Mouse (Mus musculus) neural tube, embryonic 10.5 days (tissue): ENCODE measurements around the gene Ppa1.

Source experiments
- DNase-seq: peaks from one replicate; pipeline ENCODE4 v3.0.0-alpha.2; 2017; ENCODE audit warnings: low spot score; ENCODE audit errors: extremely low spot score

Ppa1 gene

DNA sequence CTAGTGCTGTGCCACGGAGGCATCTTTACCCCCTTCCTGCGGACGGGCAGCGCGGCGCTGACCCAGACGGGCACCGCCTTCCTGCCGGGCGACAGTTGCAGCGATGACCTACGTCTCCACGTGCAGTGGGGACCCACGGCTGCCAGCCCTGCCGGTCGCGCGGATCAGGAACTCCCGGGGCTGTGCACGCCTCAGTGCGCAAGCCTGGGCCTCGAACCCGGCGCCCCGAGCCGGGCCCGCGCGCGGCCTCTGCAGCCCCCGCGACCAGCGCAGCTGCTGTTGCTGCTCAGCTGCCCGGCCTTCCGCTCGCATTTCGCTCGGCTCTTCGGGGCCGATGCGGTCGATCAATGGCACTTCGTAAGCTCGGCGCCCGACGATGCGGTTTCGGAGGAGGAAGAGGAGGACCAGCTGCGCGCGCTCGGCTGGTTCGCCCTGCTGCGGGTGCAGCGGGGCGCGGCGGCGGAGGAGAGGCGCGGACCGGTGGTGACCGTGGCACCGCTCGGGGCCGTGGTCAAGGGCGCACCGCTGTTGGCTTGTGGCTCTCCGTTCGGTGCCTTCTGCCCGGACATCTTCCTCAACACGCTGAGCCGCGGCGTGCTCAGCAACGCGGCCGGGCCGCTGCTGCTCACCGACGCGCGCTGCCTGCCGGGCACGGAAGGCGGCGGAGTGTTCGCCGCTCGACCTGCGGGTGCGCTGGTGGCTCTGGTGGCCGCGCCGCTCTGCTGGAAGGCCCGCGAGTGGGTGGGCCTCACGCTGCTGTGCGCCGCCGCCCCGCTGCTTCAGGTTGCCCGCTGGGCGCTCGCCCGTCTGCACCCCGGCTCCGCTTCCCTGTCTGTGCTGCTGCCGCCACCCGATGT, 47.6 kb downstream of the Ppa1 start:
- DNase-seq: peak; percentile 40

- no peak for DNase-seq
Measured at GRCm38 (mm10) chr10:61696560-61696823, 48.1 kb downstream of the Ppa1 start.

GRCm38 (mm10) chr10:61697028-61697427, 48.7 kb downstream of the Ppa1 start:
- DNase-seq: no peak

- no peak for DNase-seq
Measured at GRCm38 (mm10) chr10:61704663-61705062, 56.3 kb downstream of the Ppa1 start.

DNA sequence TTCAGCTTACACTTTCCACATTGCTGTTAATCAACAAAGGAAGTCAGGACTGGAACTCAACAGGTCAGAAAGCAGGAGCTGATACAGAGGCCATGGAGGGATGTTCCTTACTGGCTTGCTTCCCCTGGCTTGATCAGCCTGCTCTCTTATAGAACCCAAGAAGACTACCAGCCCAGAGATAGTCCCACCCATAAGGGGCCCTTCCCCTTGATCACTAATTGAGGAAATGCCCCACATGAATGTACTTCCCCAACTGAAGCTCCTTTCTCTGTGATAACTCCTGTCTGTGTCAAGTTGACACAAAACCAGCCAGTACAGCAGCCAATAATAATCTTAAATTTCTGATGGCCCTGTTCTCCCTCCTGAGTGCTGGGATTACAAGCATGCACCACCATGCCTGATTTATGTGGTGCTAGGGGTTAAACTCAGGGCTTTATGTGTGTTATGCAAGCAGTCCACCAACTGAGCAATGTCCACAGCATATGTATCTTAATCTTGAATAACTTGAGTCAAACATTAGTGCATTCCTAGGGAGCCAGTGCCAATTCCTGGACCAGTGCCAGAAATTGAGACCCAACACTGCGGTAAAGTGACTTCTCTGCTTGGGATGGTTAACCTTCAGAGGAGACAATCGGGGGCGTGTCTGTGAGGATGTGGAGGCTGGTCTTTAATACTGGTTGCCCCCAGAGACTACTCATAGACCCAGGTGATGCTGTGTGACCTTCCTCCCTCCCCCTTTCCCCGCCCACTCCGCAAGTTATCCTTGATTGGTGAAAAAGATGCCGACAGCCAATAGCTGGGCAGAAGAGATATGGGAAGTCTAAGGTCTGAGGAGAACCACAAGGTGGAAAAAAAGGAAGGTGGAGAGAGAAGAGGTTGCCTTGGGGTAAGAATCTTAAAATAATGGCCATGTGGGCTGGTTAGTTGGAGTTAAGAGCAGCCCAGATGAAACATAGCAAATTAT, 58.3 kb downstream of the Ppa1 start:
- no peak for DNase-seq

- DNase-seq: no peak
Measured at GRCm38 (mm10) chr10:61713601-61714000, 65.2 kb downstream of the Ppa1 start.

- DNase-seq: no peak
Measured at GRCm38 (mm10) chr10:61714146-61714545, 65.8 kb downstream of the Ppa1 start.

GRCm38 (mm10) chr10:61714771-61715461, 66.6 kb downstream of the Ppa1 start, which contains the start of gene Aifm2:
Aifm2 (plus strand) TSS chr10:61715263.
- peak; percentile 85 for DNase-seq

DNA sequence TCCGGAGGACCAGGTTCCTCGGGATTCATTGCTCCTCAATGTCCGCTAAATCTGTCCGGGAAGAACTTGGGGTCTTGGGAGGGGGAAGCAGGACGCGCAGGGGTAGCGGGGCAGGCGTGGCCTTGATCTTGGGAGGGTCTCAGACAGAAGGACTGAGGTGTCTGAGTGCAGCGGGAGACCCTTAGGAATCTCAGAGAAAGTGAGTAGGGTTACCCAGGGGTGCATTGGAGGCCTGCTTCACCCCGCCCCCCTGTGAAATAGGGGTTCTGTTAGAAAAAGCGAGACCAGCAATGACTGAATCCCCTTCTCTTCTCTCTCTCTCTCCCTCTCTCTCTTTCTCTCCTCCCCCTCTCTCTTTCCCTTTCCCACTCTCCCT, 67.1 kb downstream of the Ppa1 start:
- DNase-seq: no peak

DNA sequence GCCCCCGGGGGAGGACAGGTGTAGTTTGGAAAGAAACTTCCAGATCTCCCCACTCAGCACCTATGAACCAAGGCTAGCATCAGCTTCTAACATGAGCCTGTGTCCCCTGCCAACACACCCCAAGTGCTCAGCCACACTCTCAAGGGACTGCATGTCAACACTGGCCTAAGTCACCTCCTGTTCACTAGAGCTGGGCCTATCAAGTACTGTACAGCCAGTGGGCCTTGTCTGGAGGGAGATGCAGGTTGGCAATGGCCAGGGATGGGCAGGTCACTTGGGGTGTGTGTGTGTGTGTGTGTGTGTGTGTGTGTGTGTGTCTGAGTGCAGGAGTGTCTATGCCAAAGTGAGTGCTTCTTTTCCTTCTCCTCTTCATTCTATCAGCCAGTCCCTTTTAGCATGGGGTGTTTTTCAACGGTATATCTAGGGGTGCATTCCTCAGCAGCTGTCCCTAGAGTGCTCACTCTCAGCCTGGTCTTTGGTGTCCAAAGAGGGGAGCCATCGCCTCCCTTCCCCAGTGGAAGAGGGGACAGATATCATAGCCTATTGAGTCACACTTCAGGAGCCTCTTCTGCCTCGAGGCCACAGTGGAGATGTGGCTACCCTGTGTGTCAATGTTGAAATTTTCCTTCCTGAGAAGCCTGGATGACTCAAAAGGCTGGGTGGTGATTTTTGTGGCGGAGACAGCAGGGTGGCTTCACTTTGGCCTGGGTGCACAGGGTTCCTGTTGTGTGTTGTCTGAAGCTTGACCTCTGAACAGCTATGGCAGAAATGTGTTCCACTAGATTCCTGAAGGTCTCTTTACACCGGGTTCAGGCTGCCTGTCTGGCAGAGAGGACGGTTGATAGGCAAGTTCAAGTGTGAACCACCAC, 67.9 kb downstream of the Ppa1 start:
- DNase-seq: no peak

GRCm38 (mm10) chr10:61717406-61718296, 69.3 kb downstream of the Ppa1 start:
- DNase-seq: no peak

DNA sequence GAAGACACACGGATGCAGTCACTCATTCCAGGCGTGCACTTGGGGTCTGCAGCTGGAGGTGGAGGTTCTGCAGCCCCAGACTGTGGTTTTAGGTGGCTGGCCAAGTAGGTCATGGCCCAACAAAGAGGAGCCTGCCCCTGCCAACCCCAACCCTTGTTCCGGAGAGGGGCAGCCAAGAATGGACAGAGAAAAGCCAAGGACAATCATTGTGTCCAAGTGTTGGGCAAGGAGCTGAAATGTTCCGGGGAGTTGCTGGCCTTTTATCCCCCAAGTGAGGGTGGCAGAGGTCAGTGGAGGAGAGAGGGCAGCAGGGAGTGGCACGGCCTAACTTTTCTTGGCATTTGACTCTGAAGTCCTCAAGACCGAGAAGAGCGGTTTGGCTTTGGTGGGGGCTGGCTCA, 72.0 kb downstream of the Ppa1 start:
- no peak for DNase-seq

DNA sequence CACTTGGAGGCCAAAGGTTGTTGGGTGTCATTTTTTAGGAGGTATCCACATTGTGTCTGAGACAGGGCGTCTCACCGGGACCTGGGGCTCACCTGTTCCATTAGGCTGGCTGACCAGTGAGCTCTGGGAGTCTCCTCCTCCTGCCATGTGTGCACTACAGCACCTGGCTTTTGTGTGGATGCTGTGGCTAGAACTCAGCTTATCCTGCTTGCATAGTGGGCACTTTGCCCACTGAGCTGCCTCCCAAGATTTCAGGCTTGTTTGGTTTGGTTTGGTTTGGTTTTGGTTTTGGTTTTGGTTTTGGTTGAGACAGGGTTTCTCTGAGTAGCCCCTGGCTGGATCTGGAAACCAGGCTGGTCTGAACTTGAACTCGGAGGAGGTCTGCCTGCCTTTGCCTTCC, 73.9 kb downstream of the Ppa1 start:
- DNase-seq: no peak

DNA sequence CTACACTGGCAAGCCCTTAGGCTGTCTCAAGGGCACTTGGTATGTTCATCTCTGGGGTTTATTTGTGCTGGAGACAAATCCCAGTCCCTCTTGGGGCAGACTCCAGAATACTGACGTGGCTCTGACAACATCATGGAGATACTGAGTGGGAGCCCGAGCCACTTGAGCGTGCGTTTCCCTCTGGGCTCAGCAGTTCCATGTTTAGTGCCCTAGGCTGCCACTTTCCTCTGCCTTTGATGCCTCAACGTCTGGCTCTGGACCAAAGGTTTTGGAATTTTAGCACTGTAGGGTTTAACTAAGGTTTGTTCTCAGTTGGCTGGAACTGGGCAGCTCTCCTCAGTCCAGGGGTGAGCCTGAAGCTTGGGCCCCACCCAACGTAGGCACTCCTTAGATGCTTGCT, 74.9 kb downstream of the Ppa1 start:
- no peak for DNase-seq
